Mouse (Mus musculus) megakaryocyte, embryonic 14.5 days (primary cell): ENCODE measurements around the gene Btbd19.

Experiments
- FLI1 ChIP-seq: IDR thresholded peaks from 2 replicates; pipeline ENCODE4 v1.6.1; 2012; ENCODE audit warnings: low read length, inconsistent platforms, mixed read lengths
- GATA1 ChIP-seq: IDR thresholded peaks from 3 replicates; pipeline ENCODE4 v1.6.1; 2012; ENCODE audit warnings: mixed read lengths, low read length, inconsistent platforms, borderline replicate concordance

- TF ChIP-seq GATA1 = no peak
- TF ChIP-seq FLI1 = no peak
Measured at GRCm38 (mm10) chr4:117123546-117124217, 1.8 kb downstream of the Btbd19 start.
